Mouse (Mus musculus) lung, embryonic 14.5 days (tissue): ENCODE data around the gene P2ry1. TPM values are rescaled to one million over a fixed set of nuclear protein-coding genes. Genes with fewer than 3 reads are reported as not detected.
A peak's percentile ranks its signal among the peaks of the same experiment; 100 is the strongest.

Experiments used
- ATAC-seq: fragments of 200-750 bp; cut with Nextera tagmentation; 2 replicates; pipeline ENCODE4 v1.8.0; 2017; ENCODE audit warnings: mild to moderate bottlenecking, moderate TSS enrichment, moderate library complexity; ENCODE audit not compliant: insufficient read depth
- DNase-seq: peaks from one replicate; pipeline ENCODE4 v3.0.0-alpha.2; 2015
- H3K27ac ChIP-seq: fragments of 300-500 bp; sonication (generic); 2 replicates; pipeline ENCODE4 v1.5.1; 2014; ENCODE audit warnings: low read depth, mild to moderate bottlenecking, moderate library complexity
- H3K27me3 ChIP-seq: fragments of 300-500 bp; sonication (generic); 2 replicates; pipeline ENCODE4 v1.6.1; 2014; ENCODE audit warnings: low read length, control low read depth; ENCODE audit not compliant: insufficient read depth
- H3K36me3 ChIP-seq: fragments of 300-500 bp; sonication (generic); 2 replicates; pipeline ENCODE4 v1.6.1; 2014; ENCODE audit warnings: control low read depth; ENCODE audit not compliant: insufficient read depth
- H3K4me1 ChIP-seq: fragments of 300-500 bp; sonication (generic); 2 replicates; pipeline ENCODE4 v1.6.1; 2014; ENCODE audit warnings: antibody characterized with exemption, control low read depth; ENCODE audit not compliant: insufficient read depth
- H3K4me2 ChIP-seq: fragments of 300-500 bp; sonication (generic); 2 replicates; pipeline ENCODE4 v1.6.1; 2014; ENCODE audit warnings: mild to moderate bottlenecking
- H3K4me3 ChIP-seq: fragments of 300-500 bp; sonication (generic); 2 replicates; pipeline ENCODE4 v1.5.1; 2014; ENCODE audit warnings: low read depth, low read length
- H3K9ac ChIP-seq: fragments of 300-500 bp; sonication (generic); 2 replicates; pipeline ENCODE4 v1.6.1; 2014
- H3K9me3 ChIP-seq: fragments of 300-500 bp; sonication (generic); 2 replicates; pipeline ENCODE4 v1.6.1; 2016; ENCODE audit warnings: low read depth, low read length, control low read depth
- CTCF ChIP-seq: IDR thresholded peaks from 2 replicates; pipeline ENCODE4 v1.5.1; 2016; ENCODE audit warnings: antibody characterized with exemption, low read depth
- WGBS: fragments of 180-500 bp; shearing (Covaris S2); extraction: QIAGEN DNeasy Blood & Tissue Kit; methylation state at CpG from one replicate; pipeline ENCODE4 v1.1.7; 2014; 5-methylcytosine and 5-hydroxymethylcytosine counted together
- polyA plus RNA-seq: library from polyadenylated mRNA; unstranded; fragments of >200 nt; fragmentation: Nextera tagmentation; extraction: Ambion mirVana; gene quantifications from 2 replicates; pipeline ENCODE4 v1.2.1, GENCODE M21; 2014

The P2ry1 gene
- polyA plus RNA-seq, 1 experiment from 2014 or later, result 6.3 TPM

DNA sequence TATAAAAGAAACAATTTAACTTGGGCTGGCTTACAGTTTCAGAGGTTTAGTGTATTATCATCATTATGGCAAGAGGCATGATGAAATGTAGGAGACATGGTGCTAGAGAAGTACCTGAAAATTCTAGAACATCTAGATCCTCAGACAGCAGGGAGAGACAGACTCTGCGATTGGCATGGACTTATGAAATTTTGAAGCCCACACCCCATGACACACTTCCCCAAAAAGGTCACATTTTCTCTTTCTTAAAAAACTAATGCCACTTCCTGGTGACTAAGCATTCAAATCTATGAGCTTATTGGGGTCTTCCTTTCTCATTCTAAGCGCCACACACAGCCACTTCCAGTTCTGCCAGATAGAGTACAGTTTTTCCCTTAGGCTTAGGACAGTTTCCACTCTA is 14.1 kb downstream of the P2ry1 start:
- no peaks in the 10 kb centered on the region for H3K27me3 ChIP-seq
- 79% methylated on average over 2 of the region's 2 CpGs for WGBS
- no peak for TF ChIP-seq CTCF
- DNase-seq, result no peak
- H3K9me3 ChIP-seq, result no peaks in the 10 kb centered on the region
- no peak overlapping the region for H3K9ac ChIP-seq
- H3K4me2 ChIP-seq, result no peak overlapping the region
- H3K36me3 ChIP-seq, result no peaks in the 10 kb centered on the region
- H3K4me3 ChIP-seq, result no peak overlapping the region
- no peak overlapping the region for H3K27ac ChIP-seq
- ATAC-seq, result no peak
- H3K4me1 ChIP-seq, result no peaks in the 10 kb centered on the region

DNA sequence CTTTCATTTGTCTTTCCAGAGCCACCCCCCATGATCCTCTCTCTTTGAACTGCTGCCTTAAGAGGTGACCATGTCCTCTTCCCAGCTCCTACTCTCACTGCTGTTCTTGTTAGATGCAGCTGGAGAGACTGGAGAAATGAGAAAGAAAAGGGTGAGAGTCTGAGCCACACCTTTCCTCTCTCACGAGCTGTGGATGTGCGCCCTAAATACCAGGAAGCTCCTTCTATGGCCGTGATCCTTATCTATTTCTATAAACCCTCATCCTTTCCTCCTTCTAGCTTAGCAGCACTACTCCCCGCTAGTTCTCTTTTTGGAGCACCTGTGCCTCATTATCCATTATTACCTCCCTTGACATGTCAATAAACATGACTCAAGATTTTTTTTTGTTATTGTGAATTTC is 29.5 kb downstream of the P2ry1 start:
- H3K4me3 ChIP-seq, result no peak overlapping the region
- H3K27me3 ChIP-seq, result no peaks in the 10 kb centered on the region
- ATAC-seq (no peak), DNase-seq (no peak)
- H3K36me3 ChIP-seq, result no peaks in the 10 kb centered on the region
- H3K4me2 ChIP-seq, result no peak overlapping the region
- H3K9me3 ChIP-seq, result no peaks in the 10 kb centered on the region
- no peak for TF ChIP-seq CTCF
- no peak overlapping the region for H3K9ac ChIP-seq
- no peak overlapping the region for H3K27ac ChIP-seq
- WGBS, result 46% methylated on average over 4 of the region's 4 CpGs
- H3K4me1 ChIP-seq, result no peaks in the 10 kb centered on the region

DNA sequence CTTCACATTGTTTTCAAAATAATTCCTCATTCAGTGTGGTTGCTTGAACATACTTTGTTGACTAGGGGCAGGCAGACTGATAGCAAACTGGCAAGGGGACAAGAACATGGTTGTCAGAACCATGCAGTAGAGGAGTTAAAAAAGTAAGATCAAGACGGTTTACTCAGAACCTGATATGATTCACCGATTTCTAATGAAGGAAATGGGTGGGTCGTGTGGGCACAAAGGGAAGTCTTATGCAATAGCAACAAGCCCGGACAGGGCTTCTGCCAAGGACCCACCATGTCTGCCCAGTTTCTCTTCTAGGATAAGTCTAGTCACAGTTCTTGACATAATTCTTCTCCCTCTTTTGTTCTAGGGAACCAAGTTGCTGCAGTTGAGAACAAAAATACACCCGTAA is 33.0 kb downstream of the P2ry1 start:
- no peak overlapping the region for H3K4me3 ChIP-seq
- DNase-seq (no peak), ATAC-seq (no peak)
- H3K4me1 ChIP-seq, result no peaks in the 10 kb centered on the region
- no peaks in the 10 kb centered on the region for H3K27me3 ChIP-seq
- WGBS, result 75% methylated on average over 5 of the region's 5 CpGs
- H3K4me2 ChIP-seq, result no peak overlapping the region
- H3K9ac ChIP-seq, result no peak overlapping the region
- H3K27ac ChIP-seq, result no peak overlapping the region
- TF ChIP-seq CTCF, result no peak
- H3K36me3 ChIP-seq, result no peaks in the 10 kb centered on the region
- no peaks in the 10 kb centered on the region for H3K9me3 ChIP-seq

DNA sequence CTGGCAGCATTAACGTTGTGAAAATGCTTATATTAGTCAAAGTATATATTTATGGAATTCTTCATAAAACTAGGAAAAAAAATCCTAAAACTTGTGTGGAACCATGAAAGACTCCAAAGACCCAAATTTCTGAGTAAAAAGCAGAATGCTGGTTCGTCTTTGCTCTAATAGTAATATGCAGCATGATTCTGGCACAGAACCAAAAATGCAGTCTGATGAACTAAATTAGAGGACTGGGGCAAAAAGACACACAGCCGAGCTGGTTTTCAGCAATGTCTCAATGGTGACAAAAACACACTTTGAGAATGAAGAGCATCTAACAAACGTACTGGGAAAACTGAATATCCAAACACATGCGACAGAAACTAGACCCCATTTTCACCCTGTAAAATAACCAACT is 37.3 kb downstream of the P2ry1 start:
- H3K4me2 ChIP-seq, result no peak overlapping the region
- H3K27ac ChIP-seq, result no peak overlapping the region
- no peaks in the 10 kb centered on the region for H3K4me1 ChIP-seq
- H3K9me3 ChIP-seq, result no peaks in the 10 kb centered on the region
- WGBS, result 53% methylated on average over 5 of the region's 5 CpGs
- no peak for TF ChIP-seq CTCF
- H3K9ac ChIP-seq, result no peak overlapping the region
- no peak overlapping the region for H3K4me3 ChIP-seq
- peak; percentile 67 for DNase-seq
- no peaks in the 10 kb centered on the region for H3K36me3 ChIP-seq
- no peak for ATAC-seq
- no peaks in the 10 kb centered on the region for H3K27me3 ChIP-seq

DNA sequence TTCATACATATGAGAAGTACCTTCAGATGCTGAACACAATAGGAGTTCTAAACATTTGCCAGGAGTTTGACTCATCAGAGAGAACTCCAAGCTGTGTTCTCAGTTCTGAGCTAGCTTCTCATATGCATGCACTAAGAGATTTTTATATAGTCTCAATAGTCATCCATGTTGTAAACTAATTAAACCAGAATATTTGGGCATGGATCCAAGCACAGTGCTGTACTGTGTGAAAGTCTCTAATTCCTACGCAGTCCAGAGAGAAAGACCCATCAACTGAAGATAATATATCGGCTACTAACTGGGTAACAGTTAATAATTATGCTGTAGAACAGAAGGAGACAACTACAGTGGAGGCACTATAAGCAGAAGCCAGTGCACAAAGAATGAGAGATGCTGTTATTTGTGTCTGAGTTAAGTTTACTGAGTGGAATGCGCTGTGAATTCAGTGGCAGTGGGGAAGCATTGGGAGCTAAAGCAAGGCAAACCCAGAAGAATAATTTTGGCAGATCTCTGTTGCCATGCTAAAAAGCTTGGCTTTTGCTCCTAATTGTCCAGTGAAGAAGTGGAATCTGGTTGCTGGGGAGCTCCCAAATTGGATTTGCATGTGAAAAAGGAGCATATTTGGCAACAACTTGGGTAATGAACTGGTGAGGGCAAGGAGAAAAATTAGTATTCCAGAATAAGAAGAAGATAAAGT is 47.5 kb downstream of the P2ry1 start:
- 68% methylated on average over 3 of the region's 3 CpGs for WGBS
- Histone ChIP-seq H3K4me2 (no peak overlapping the region), H3K9ac (no peak overlapping the region), H3K4me1 (no peaks in the 10 kb centered on the region), H3K36me3 (no peaks in the 10 kb centered on the region), H3K4me3 (no peak overlapping the region), H3K27me3 (no peaks in the 10 kb centered on the region), H3K27ac (no peak overlapping the region), H3K9me3 (no peaks in the 10 kb centered on the region)
- TF ChIP-seq CTCF, result no peak
- DNase-seq (peak; percentile 31), ATAC-seq (peak; percentile 17; the same call in 1 of the 2 replicates)
